Mouse (Mus musculus) testis, postnatal 14 days (tissue): Measurements from ENCODE around the gene Fyttd1.
"Not testable (repeated sequence)": the region's sequence is repeated elsewhere in the genome, so short reads cannot be mapped to it uniquely, and the experiment has no call there.

Source experiments
- DNase-seq: peaks from one replicate; pipeline ENCODE4 v3.0.0; 2021; ENCODE audit warnings: low spot score

Fyttd1 gene

DNA sequence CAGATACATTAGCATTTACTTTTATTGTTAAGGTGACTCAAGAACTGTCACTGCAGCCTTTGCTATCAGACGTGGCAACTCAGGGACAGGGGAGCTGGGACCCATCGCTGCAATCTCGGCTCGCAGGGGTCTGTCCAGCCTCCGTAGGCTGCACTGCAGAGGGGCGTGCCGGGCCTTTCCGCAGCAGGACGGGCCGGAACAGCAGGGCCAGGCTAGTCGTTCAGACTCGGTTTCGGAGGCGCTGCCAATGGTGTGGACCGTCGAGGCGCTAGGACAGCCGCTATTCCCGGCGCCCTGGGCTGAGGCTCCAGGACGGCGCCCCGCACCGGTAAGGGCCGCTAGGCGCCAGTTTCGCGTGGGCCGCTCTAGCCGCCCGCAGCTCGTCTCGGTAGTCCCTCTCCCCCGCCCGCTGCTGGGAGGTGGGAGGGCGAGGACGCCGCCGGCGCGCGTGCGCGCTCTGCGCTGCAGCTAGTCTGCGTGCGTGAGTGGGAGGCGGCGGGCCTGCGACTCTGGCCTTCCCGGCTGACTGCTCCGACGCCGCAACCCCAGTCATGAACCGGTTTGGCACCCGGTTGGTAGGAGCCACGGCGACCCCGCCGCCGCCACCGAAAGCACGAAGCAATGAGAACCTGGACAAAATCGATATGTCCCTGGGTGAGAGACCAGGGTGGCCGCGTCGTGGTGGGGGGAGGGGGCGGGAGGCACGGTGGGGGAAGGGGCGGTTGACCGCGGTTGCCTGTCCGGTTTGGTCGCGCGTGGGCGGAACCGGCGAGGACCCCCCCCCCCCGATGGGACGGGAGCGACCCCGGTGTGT, at the start of gene Fyttd1, which contains the start of gene Rubcn:
Gene Fyttd1, plus strand, starts transcription at position 158 of the 814 bp plus-strand sequence.
Gene Rubcn, minus strand, starts transcription at position 424 of the 814 bp plus-strand sequence.
- DNase-seq = peak; percentile 97

DNA sequence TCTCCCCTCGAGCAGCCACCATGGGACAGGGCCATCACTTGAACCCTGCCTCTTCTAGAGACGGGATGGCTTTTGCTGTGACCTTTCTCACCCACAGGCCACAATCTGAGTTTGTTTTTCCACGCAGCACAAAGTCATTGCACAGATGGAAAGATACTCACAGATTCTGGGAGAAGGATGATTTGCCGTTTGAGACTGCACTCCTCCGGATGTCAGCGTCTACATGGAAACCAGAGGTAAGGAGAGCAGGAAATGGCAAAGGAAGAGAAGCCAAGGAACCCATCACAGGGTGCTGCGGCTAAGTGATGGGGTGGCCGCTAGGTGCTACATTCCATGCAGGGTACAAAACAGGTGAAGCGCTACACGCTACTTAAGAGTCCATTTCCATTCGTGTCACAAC, 48.2 kb upstream of the Fyttd1 start:
- no peak for DNase-seq

- DNase-seq = no peak
These were observed 45.8 kb upstream of the Fyttd1 start for GRCm38 (mm10) chr16:32831501-32831900.

GRCm38 (mm10) chr16:32847103-32847502, 30.2 kb upstream of the Fyttd1 start:
- DNase-seq = no peak

DNA sequence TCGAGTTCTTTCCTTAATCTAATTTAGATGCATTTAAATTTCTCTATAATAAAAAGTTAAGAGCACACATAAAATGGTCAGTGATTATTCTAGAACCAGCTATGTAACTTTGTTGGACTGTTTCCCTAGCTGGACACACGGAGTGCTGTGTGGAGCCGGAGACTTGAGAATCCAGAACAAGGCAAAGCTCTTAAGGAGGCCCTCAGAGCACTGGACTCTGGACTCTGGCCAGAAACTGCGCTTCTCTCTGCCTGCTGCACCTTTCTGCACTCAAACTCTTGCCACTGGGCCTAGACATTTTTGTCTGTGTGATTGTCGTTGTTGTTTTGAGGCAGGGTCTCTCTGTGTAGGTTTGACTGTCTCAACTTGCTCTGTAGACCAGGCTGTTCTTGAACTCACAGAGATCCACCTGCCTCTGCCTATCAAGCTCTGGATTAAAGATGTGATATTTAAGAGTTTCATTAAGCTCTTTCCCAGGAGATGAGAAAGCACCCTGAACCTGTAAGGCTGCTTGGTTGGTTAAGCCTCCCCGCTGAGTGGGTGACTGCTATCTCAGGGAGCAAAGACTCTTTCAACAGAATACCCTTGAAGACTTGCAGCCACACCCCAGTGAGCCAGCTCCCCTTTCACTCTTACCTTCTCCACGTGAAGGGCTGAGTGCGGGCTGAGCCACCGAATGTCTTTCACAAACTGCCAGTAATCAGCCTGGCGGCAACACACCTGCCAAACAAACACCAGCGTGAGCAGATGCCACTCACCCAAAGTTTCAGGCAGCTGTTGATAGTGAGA, 28.1 kb upstream of the Fyttd1 start:
- no peak for DNase-seq

GRCm38 (mm10) chr16:32853492-32854049, 23.7 kb upstream of the Fyttd1 start:
- no peak for DNase-seq

GRCm38 (mm10) chr16:32854050-32854571, 23.2 kb upstream of the Fyttd1 start:
- peak; percentile 41 for DNase-seq

DNA sequence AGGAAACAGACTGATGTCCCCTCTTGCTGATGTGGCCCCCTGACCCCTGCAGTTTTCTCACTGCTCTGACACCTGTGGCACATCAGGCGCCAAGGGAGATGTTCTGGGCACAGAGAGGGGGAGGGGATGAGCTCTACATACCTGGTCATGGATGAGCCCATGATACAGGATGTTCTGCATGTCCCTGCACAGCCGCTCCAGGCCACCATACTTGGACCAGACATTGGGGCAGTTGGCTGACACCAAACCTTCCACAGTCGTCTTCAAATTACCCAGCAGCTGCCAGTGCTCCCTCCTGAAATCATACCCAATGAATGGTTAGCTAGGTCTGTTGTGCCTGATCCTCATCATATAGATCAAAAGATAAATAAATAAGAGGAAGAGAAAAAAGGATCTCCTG, 20.5 kb upstream of the Fyttd1 start:
- DNase-seq = no peak

- DNase-seq = no peak
These were observed 18.9 kb upstream of the Fyttd1 start for GRCm38 (mm10) chr16:32858356-32858755.

GRCm38 (mm10) chr16:32858771-32859636, 18.3 kb upstream of the Fyttd1 start:
- DNase-seq = no peak

GRCm38 (mm10) chr16:32861813-32862385, 15.4 kb upstream of the Fyttd1 start:
- DNase-seq = no peak

DNA sequence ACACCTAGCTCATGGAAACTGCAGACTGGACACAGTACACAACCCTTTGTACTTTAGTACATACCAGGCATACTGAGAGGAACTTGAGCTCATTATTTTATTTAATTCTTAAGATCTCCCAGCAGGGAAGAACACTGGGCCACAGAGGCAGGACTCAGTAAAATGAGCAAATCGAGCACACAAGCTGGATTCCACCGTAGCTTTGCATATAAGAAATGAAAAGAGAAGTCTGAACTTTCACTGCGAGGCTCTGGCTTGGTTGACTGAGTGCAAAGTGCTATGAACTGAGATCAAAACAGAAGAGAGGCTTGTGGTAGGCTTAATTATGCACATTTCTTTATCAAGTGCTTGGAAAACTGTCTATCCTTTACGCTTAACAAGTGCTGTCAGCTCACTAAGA, 11.9 kb upstream of the Fyttd1 start:
- DNase-seq = no peak

- DNase-seq = no peak
These were observed 10.6 kb upstream of the Fyttd1 start for GRCm38 (mm10) chr16:32866713-32867112.

DNA sequence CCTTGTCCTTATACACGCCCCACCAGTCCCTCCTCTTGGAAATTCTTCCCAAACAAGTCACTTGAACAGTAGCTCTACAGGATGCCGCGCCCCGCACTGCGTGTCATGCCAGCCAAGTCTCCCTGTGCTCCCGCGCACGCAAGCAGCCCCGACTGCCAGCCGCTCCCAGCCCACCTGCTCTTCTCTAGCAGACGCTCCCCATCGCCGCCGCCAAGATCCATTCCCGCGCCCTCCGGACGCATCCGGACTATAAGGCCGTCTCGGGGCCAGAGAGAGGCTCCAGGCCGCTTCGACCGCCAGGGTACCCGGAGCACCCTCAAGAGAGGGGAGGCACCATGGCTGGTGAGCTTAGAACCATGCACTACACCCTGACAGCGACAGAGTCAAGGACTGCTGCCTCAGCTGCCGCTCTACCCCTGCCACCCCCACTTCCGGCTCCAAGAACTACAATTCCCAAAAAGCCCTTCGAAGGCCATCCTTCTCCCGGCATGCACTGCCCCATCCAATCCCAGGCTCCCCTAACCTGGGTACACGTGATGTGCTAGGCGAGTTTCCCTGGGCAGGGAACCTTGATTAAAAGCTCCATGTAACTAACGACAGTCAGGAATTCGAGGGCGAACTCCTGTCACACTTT, 9.3 kb upstream of the Fyttd1 start:
- DNase-seq = peak; percentile 91

GRCm38 (mm10) chr16:32870231-32870630, 7.1 kb upstream of the Fyttd1 start:
- DNase-seq = no peak

GRCm38 (mm10) chr16:32873366-32873765, 3.9 kb upstream of the Fyttd1 start:
- no peak for DNase-seq

DNA sequence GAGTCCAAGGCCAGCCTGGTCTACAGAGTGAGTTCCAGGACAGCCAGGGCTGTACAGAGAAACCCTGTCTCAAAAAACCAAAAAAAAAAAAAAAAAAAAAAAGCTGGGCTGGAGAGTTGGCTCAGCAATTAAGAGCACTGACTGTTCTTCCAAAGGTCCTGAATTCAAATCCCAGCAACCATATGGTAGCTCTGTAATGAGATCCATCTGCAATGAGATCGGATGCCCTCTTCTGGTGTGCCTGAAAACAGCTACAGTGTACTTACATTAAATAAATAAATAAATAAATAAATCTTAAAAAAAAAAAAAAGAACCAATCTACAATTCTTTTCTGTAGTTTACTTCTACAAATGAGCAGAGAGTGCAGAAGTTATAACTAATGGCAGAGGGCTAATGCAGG, 2.0 kb upstream of the Fyttd1 start:
- not testable (repeated sequence) for DNase-seq

DNA sequence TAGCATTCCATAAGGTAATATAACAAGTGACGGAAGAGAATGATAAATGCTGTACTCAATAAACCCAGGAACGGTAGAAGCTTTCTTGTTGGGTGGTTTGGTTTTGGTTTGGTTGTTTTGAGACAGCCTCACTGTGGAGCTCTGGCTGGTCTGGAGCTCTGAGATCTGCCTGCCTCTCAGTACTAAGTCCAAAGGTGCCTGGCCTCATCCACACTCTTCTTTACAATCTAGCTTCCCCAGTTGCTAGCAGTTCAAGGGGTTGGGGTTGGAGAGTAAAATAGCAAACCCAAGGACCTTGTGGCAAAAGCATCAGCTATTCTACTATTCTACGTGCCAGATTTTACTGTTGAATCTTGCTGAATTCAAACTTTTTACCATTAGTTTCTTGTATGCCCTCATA, 1.5 kb upstream of the Fyttd1 start:
- no peak for DNase-seq

- no peak for DNase-seq
These were observed 469 bp upstream of the Fyttd1 start for GRCm38 (mm10) chr16:32876831-32877230.

DNA sequence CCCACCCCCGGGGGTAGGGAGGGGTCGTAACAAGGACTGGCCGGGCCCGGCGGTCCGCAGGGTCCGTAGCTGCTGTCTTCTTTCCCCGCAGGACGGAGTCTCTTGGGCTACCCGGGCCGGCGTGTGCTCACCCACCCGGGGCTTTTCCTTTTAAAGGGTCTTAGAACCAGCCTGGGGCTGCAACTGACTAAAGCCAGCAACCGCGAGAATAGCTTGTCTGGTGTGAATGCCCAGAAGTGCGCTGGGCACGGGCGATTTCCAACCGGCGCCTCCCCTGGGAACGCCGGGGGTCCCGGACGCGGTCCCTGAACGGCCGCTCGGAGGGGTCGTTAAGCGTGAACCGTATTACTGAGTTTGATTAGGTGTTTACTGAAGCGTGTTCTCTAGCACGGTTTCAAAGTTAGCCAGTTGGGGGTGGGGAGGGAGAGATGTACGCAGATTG, 878 bp downstream of the Fyttd1 start:
- peak; percentile 59 for DNase-seq
